ENCODE assay signal across 27 mouse cellular contexts in genomic region chr13:98655346-98655745, GRCm38 (mm10). TPM values are rescaled to one million over a fixed set of nuclear protein-coding genes. Genes with fewer than 3 reads are reported as not detected.
DNase-seq lines count a peak whose midpoint lies in the region; ATAC-seq and TF ChIP-seq lines count a peak whose summit lies in the region.
"Had no signal": no experiment of that assay in that cellular context is flagged by ENCODE, and none has a peak within 500 bp of the region (broad histone marks: within the 10 kb centered on the region; RNA-seq: fewer than 3 reads in every experiment).

No protein-coding gene starts in this region.

- TF ChIP-seq EP300 in stomach, postnatal 0 days (optimal IDR thresholded peaks at IDR 0.05): no peak

- H3K27me3 ChIP-seq in intestine, embryonic 14.5 days (replicated peaks; ENCODE audit: control insufficient read depth, insufficient read depth, low read length): no peaks in the 10 kb centered on the region
- H3K27me3 ChIP-seq in intestine, embryonic 16.5 days (replicated peaks; ENCODE audit: control insufficient read depth, insufficient read depth, low read length): no peaks in the 10 kb centered on the region
- H3K27me3 ChIP-seq in stomach, embryonic 15.5 days (replicated peaks): no peaks in the 10 kb centered on the region
- H3K27me3 ChIP-seq in stomach, postnatal 0 days (ENCODE audit: control insufficient read depth, insufficient read depth, low read length): no peaks in the 10 kb centered on the region
- H3K27me3 ChIP-seq: limb, embryonic 13.5 days; liver, embryonic 15.5 days had no signal

- no peaks in the 10 kb centered on the region for H3K9me3 ChIP-seq in intestine, embryonic 14.5 days (ENCODE audit: control insufficient read depth, low read length)
- no peaks in the 10 kb centered on the region for H3K9me3 ChIP-seq in intestine, embryonic 16.5 days (ENCODE audit: control insufficient read depth, low read length)
- H3K9me3 ChIP-seq in stomach, embryonic 15.5 days: no peaks in the 10 kb centered on the region
- no peaks in the 10 kb centered on the region for H3K9me3 ChIP-seq in stomach, postnatal 0 days (ENCODE audit: control insufficient read depth, low read length)
- H3K9me3 ChIP-seq: heart, embryonic 15.5 days; limb, embryonic 13.5 days; liver, embryonic 15.5 days had no signal

- no peak overlapping the region for H3K9ac ChIP-seq in intestine, embryonic 14.5 days (ENCODE audit: low read length)
- H3K9ac ChIP-seq in intestine, embryonic 16.5 days (ENCODE audit: low read depth, low read length): no peak overlapping the region
- no peak overlapping the region for H3K9ac ChIP-seq in stomach, embryonic 15.5 days
- no peak overlapping the region for H3K9ac ChIP-seq in stomach, postnatal 0 days (ENCODE audit: low read length)
- H3K9ac ChIP-seq: heart, embryonic 15.5 days; hindbrain, embryonic 14.5 days; limb, embryonic 13.5 days; liver, embryonic 15.5 days had no signal

- no peak overlapping the region for H3K4me3 ChIP-seq in intestine, embryonic 14.5 days (ENCODE audit: low read depth, low read length)
- H3K4me3 ChIP-seq in intestine, embryonic 16.5 days (ENCODE audit: low read length): no peak overlapping the region
- H3K4me3 ChIP-seq in stomach, embryonic 15.5 days (replicated peaks): no peak overlapping the region
- no peak overlapping the region for H3K4me3 ChIP-seq in stomach, postnatal 0 days (ENCODE audit: low read depth, low read length)
- H3K4me3 ChIP-seq: heart, adult 2 months; heart, embryonic 15.5 days; limb, embryonic 13.5 days; liver, embryonic 15.5 days had no signal

- 86% methylated on average over 4 of the region's 4 CpGs for WGBS in intestine, embryonic 14.5 days
- WGBS in intestine, embryonic 16.5 days: 87% methylated on average over 4 of the region's 4 CpGs
- WGBS in stomach, embryonic 15.5 days: 85% methylated on average over 4 of the region's 4 CpGs
- WGBS in stomach, postnatal 0 days: 90% methylated on average over 4 of the region's 4 CpGs

- peak; percentile 32 for DNase-seq in intestine, embryonic 14.5 days (ENCODE audit: low spot score)
- no peak for DNase-seq in stomach, postnatal 0 days (ENCODE audit: low spot score)
- peak; percentile 63 for DNase-seq in lung, postnatal 10 days
- no peak for DNase-seq in spleen, postnatal 36 days (ENCODE audit: low spot score in 2 of 2)
- no peak for DNase-seq in T-cell, adult 2 months (ENCODE audit: low spot score)
- DNase-seq: adrenal gland, adult 8-10 months; cerebellum, adult 18-20 months; cerebellum, postnatal 14 days; embryo, embryonic 11 days; heart, postnatal 4 days; kidney, postnatal 25 days; thymus, postnatal 36 days had no signal

- no peak overlapping the region for H3K27ac ChIP-seq in intestine, embryonic 14.5 days (ENCODE audit: low read depth)
- no peak overlapping the region for H3K27ac ChIP-seq in intestine, embryonic 16.5 days (ENCODE audit: low read length)
- H3K27ac ChIP-seq in stomach, embryonic 15.5 days: 0 out of 2 replicates have a peak overlapping the region, but pooled peaks have one; percentile 26
- no peak overlapping the region for H3K27ac ChIP-seq in stomach, postnatal 0 days (replicated peaks)
- H3K27ac ChIP-seq: heart, adult 2 months; heart, embryonic 15.5 days; hindbrain, embryonic 14.5 days; limb, embryonic 13.5 days; liver, embryonic 15.5 days had no signal

- peaks cover 21% of the 10 kb centered on the region for H3K4me1 ChIP-seq in intestine, embryonic 14.5 days (replicated peaks; ENCODE audit: control insufficient read depth, insufficient read depth, low read length)
- peaks cover 27% of the 10 kb centered on the region for H3K4me1 ChIP-seq in intestine, embryonic 16.5 days (ENCODE audit: control insufficient read depth, insufficient read depth, low read length)
- H3K4me1 ChIP-seq in stomach, embryonic 15.5 days: peaks cover 14% of the 10 kb centered on the region
- 0 out of 2 replicates have a peak, but pooled peaks cover 2% of the 10 kb centered on the region for H3K4me1 ChIP-seq in stomach, postnatal 0 days (replicated peaks; ENCODE audit: control insufficient read depth, insufficient read depth)
- H3K4me1 ChIP-seq: liver, embryonic 15.5 days had no signal

- TF ChIP-seq CTCF in stomach, postnatal 0 days (IDR thresholded peaks at IDR 0.05; ENCODE audit: low read depth): no peak

- H3K36me3 ChIP-seq in intestine, embryonic 14.5 days (ENCODE audit: control insufficient read depth, insufficient read depth, low read length): no peaks in the 10 kb centered on the region
- no peaks in the 10 kb centered on the region for H3K36me3 ChIP-seq in intestine, embryonic 16.5 days (ENCODE audit: control insufficient read depth, insufficient read depth, low read length)
- no peaks in the 10 kb centered on the region for H3K36me3 ChIP-seq in stomach, embryonic 15.5 days
- H3K36me3 ChIP-seq in stomach, postnatal 0 days (ENCODE audit: control insufficient read depth, insufficient read depth, low read length): no peaks in the 10 kb centered on the region
- H3K36me3 ChIP-seq: heart, embryonic 15.5 days; limb, embryonic 13.5 days; liver, embryonic 15.5 days had no signal

- ATAC-seq in intestine, embryonic 14.5 days (replicated peaks; ENCODE audit: low FRiP score, low TSS enrichment, low read depth): no peak
- ATAC-seq in intestine, embryonic 16.5 days: no peak
- ATAC-seq in stomach, embryonic 15.5 days (ENCODE audit: insufficient read depth, low FRiP score, low read depth): no peak
- no peak for ATAC-seq in stomach, postnatal 0 days (ENCODE audit: low FRiP score, low TSS enrichment)
- ATAC-seq: activated CD4-positive, CD25-positive, alpha-beta regulatory T cell, adult 4 months; forebrain, embryonic 14.5 days; inflammation-experienced regulatory T-cells, adult 6 months had no signal

- no peak overlapping the region for H3K4me2 ChIP-seq in intestine, embryonic 14.5 days (ENCODE audit: low read length)
- no peak overlapping the region for H3K4me2 ChIP-seq in intestine, embryonic 16.5 days (ENCODE audit: low read depth, low read length)
- no peak overlapping the region for H3K4me2 ChIP-seq in stomach, embryonic 15.5 days
- H3K4me2 ChIP-seq in stomach, postnatal 0 days (replicated peaks; ENCODE audit: low read depth): no peak overlapping the region
- H3K4me2 ChIP-seq: heart, embryonic 15.5 days; hindbrain, embryonic 14.5 days; limb, embryonic 13.5 days; liver, embryonic 15.5 days; midbrain, embryonic 11.5 days had no signal

RNA-seq across cellular contexts. Expression of gene Tmem174, which starts 18.1 kb away (rescaled TPM):
- 0.15 and 0.20 TPM in 2 replicates for polyA plus RNA-seq in intestine, embryonic 14.5 days (2014; fragmentation: Nextera tagmentation; extraction: Ambion mirVana)
- polyA plus RNA-seq in intestine, embryonic 16.5 days (2015; fragmentation: Nextera tagmentation; extraction: Ambion mirVana): 0.07 and 0.10 TPM in 2 replicates
- polyA plus RNA-seq in stomach, embryonic 15.5 days (2015; fragmentation: Nextera tagmentation; extraction: Ambion mirVana): not detected in 2 replicates
- polyA plus RNA-seq in stomach, postnatal 0 days (2015; fragmentation: Nextera tagmentation; extraction: Ambion mirVana): not detected in 2 replicates
- polyA plus RNA-seq: activated CD4-positive, CD25-positive, alpha-beta regulatory T cell, adult 4 months; C2C12; embryonic facial prominence, embryonic 14.5 days; forebrain, embryonic 14.5 days; heart, adult 2 months; heart, embryonic 15.5 days; hindbrain, embryonic 14.5 days; inflammation-experienced regulatory T-cells, adult 6 months; limb, embryonic 13.5 days; liver, embryonic 15.5 days; midbrain, embryonic 11.5 days; neural tube, embryonic 11.5 days; testis, adult 2 months had no signal

RNA-seq across cellular contexts. Expression of gene Tmem171, which starts 39.3 kb away (rescaled TPM):
- 18.1 and 19.7 TPM in 2 replicates for polyA plus RNA-seq in intestine, embryonic 14.5 days (2014; fragmentation: Nextera tagmentation; extraction: Ambion mirVana)
- 36.4 and 43.2 TPM in 2 replicates for polyA plus RNA-seq in intestine, embryonic 16.5 days (2015; fragmentation: Nextera tagmentation; extraction: Ambion mirVana)
- polyA plus RNA-seq in stomach, embryonic 15.5 days (2015; fragmentation: Nextera tagmentation; extraction: Ambion mirVana): 8.4 and 13.7 TPM in 2 replicates
- 27.4 and 29.6 TPM in 2 replicates for polyA plus RNA-seq in stomach, postnatal 0 days (2015; fragmentation: Nextera tagmentation; extraction: Ambion mirVana)
- polyA plus RNA-seq: forebrain, embryonic 14.5 days; hindbrain, embryonic 14.5 days; midbrain, embryonic 11.5 days; neural tube, embryonic 11.5 days had no signal

Comparison
In these comparisons a context has a peak if more than half of its experiments do, and no peak if none do; other contexts are left out.
1. DNase-seq: peak in intestine, embryonic 14.5 days (single experiment) and lung, postnatal 10 days (single experiment); none in stomach, postnatal 0 days (single experiment), spleen, postnatal 36 days (0 of 2) and T-cell, adult 2 months (single experiment).